Mouse (Mus musculus) cortical plate, adult 2 months (tissue): ENCODE results near the gene Sbno2.

Experiments
- CTCF ChIP-seq: fragments of 200-500 bp; IDR thresholded peaks from 2 replicates; pipeline ENCODE4 v1.5.1; 2011; ENCODE audit warnings: mild to moderate bottlenecking, control low read depth, low read length; ENCODE audit not compliant: insufficient read depth; ENCODE audit errors: extremely low read depth
- POLR2A ChIP-seq: fragments of 200-500 bp; IDR thresholded peaks from 2 replicates; pipeline ENCODE4 v1.6.1; 2011; ENCODE audit warnings: mild to moderate bottlenecking, low read length, control low read depth; ENCODE audit not compliant: insufficient read depth; ENCODE audit errors: extremely low read depth

GRCm38 (mm10) chr10:80116563-80116926 lies 11.2 kb upstream of the Sbno2 start:
- TF ChIP-seq CTCF: no peak
- TF ChIP-seq POLR2A: no peak
